Mouse (Mus musculus) stomach, postnatal 0 days (tissue): ENCODE measurements around the gene Galnt2.

Experiments used
- CTCF ChIP-seq: IDR thresholded peaks from 2 replicates; pipeline ENCODE4 v1.5.1; 2016; ENCODE audit warnings: antibody characterized with exemption, low read depth, mild to moderate bottlenecking, moderate library complexity
- EP300 ChIP-seq: optimal IDR thresholded peaks from 2 replicates; pipeline ENCODE3; 2016; ENCODE audit warnings: antibody characterized with exemption

DNA sequence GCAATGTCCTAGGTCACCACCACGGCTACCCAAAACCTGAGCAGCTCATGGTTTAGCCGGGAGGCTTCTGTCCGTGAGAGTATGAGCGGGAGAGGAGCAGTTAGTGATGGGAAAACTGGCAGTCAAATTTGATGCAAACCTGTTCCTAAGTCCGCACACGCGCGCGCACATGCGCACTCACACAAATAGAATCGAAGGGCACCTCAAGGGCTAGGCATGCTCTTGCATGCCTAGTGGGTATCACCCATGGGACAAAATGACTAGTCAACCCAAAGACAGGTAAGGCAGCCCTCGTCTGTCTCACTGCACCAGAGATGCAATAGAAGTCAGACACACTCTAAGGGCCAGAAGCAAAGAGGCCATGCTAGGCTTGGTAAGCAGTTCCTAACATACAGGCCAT is 145.2 kb downstream of the Galnt2 start:
- TF ChIP-seq EP300: no peak
- no peak for TF ChIP-seq CTCF
